Mouse (Mus musculus) olfactory bulb, adult 2 months (tissue): ENCODE data around the gene Atp6v0e. TPM values are rescaled to one million over a fixed set of nuclear protein-coding genes. Genes with fewer than 3 reads are reported as not detected.

Experiments
- H3K27ac ChIP-seq: fragments of 200-500 bp; 2 replicates; pipeline ENCODE4 v1.5.1; 2012; ENCODE audit warnings: low read depth, low read length; ENCODE audit not compliant: insufficient read depth
- H3K4me1 ChIP-seq: fragments of 200-500 bp; 2 replicates; pipeline ENCODE4 v1.6.1; 2012; ENCODE audit warnings: low read length; ENCODE audit not compliant: control insufficient read depth, insufficient read depth
- H3K4me3 ChIP-seq: fragments of 200-500 bp; 2 replicates; pipeline ENCODE4 v1.5.1; 2012; ENCODE audit warnings: mild to moderate bottlenecking, low read depth, low read length, moderate library complexity; ENCODE audit not compliant: insufficient read depth
- CTCF ChIP-seq: fragments of 200-500 bp; IDR thresholded peaks from 2 replicates; pipeline ENCODE4 v1.5.1; 2012; ENCODE audit warnings: low read depth, mild to moderate bottlenecking, low read length, moderate library complexity; ENCODE audit not compliant: insufficient read depth
- POLR2A ChIP-seq: fragments of 200-500 bp; IDR thresholded peaks from 2 replicates; pipeline ENCODE4 v1.6.1; 2012; ENCODE audit warnings: mild to moderate bottlenecking, low read depth, low read length, moderate library complexity; ENCODE audit not compliant: insufficient read depth
- WGBS: fragments of 180-500 bp; shearing (Covaris S2); methylation state at CpG from one replicate; pipeline ENCODE4 v1.1.7; 2018; 5-methylcytosine and 5-hydroxymethylcytosine counted together
- polyA plus RNA-seq: library from polyadenylated mRNA; stranded (reverse); fragments of >200 nt; gene quantifications from 2 replicates; pipeline ENCODE4 v1.2.4, GENCODE M21; 2012; ENCODE audit warnings: low replicate concordance; ENCODE audit not compliant: missing spikeins, insufficient read depth, insufficient read length

Gene Atp6v0e
- polyA plus RNA-seq, 1 experiment = not detected

- 69% methylated on average over 2 of the region's 2 CpGs for WGBS
- no peak for TF ChIP-seq CTCF
- TF ChIP-seq POLR2A = no peak
- Histone ChIP-seq H3K4me1 (peaks cover 32% of the 10 kb centered on the region), H3K27ac (0 out of 2 replicates have a peak overlapping the region, but pooled peaks have one; percentile 20), H3K4me3 (no peak overlapping the region)
Measured at GRCm38 (mm10) chr17:26689810-26690209, 26.8 kb downstream of the Atp6v0e start.

- H3K4me3 ChIP-seq = no peak overlapping the region
- no peak for TF ChIP-seq POLR2A
- no peak for TF ChIP-seq CTCF
- H3K27ac ChIP-seq = no peak overlapping the region
- H3K4me1 ChIP-seq = peaks cover 32% of the 10 kb centered on the region
- 64% methylated on average over 5 of the region's 5 CpGs for WGBS
Measured at GRCm38 (mm10) chr17:26690236-26690635, 27.2 kb downstream of the Atp6v0e start.

- Histone ChIP-seq H3K27ac (no peak overlapping the region), H3K4me1 (peaks cover 30% of the 10 kb centered on the region), H3K4me3 (no peak overlapping the region)
- TF ChIP-seq POLR2A = no peak
- TF ChIP-seq CTCF = no peak
- 74% methylated on average over 7 of the region's 7 CpGs for WGBS
Measured at GRCm38 (mm10) chr17:26691110-26691509, 28.1 kb downstream of the Atp6v0e start.

GRCm38 (mm10) chr17:26693424-26693823 is 30.4 kb downstream of the Atp6v0e start:
- TF ChIP-seq POLR2A = no peak
- TF ChIP-seq CTCF = no peak
- WGBS = 38% methylated on average over 7 of the region's 7 CpGs

GRCm38 (mm10) chr17:26694171-26694570 is 31.1 kb downstream of the Atp6v0e start:
- no peak for TF ChIP-seq CTCF
- TF ChIP-seq POLR2A = no peak
- peaks cover 20% of the 10 kb centered on the region for H3K4me1 ChIP-seq
- H3K27ac ChIP-seq = peak overlapping the region; percentile 50; the same call in 1 of the 2 replicates
- no peak overlapping the region for H3K4me3 ChIP-seq
- 48% methylated on average over 7 of the region's 7 CpGs for WGBS

More at GRCm38 (mm10) chr17:26693424-26693823, 30.4 kb downstream of the Atp6v0e start:
- no peak overlapping the region for H3K4me3 ChIP-seq
- peak overlapping the region; percentile 58 for H3K27ac ChIP-seq
- peaks cover 20% of the 10 kb centered on the region for H3K4me1 ChIP-seq

- 91% methylated on average over 3 of the region's 3 CpGs for WGBS
- no peak overlapping the region for H3K27ac ChIP-seq
- no peak overlapping the region for H3K4me3 ChIP-seq
- H3K4me1 ChIP-seq = peaks cover 13% of the 10 kb centered on the region
- no peak for TF ChIP-seq CTCF
- no peak for TF ChIP-seq POLR2A
Measured at GRCm38 (mm10) chr17:26695193-26695592, 32.2 kb downstream of the Atp6v0e start.

- WGBS = 93% methylated on average over 5 of the region's 5 CpGs
- no peak overlapping the region for H3K27ac ChIP-seq
- H3K4me1 ChIP-seq = peaks cover 7% of the 10 kb centered on the region
- TF ChIP-seq CTCF (no peak), POLR2A (no peak)
- no peak overlapping the region for H3K4me3 ChIP-seq
Measured at GRCm38 (mm10) chr17:26698846-26699245, 35.8 kb downstream of the Atp6v0e start.

GRCm38 (mm10) chr17:26699819-26700616 is 37.0 kb downstream of the Atp6v0e start:
- no peak overlapping the region for H3K4me3 ChIP-seq
- TF ChIP-seq POLR2A (no peak), CTCF (no peak)
- H3K4me1 ChIP-seq = peaks cover 6% of the 10 kb centered on the region; the same call in 1 of the 2 replicates
- no peak overlapping the region for H3K27ac ChIP-seq
- 90% methylated on average over 10 of the region's 10 CpGs for WGBS

GRCm38 (mm10) chr17:26701565-26701964 is 38.5 kb downstream of the Atp6v0e start:
- H3K27ac ChIP-seq = no peak overlapping the region
- WGBS = 76% methylated on average over 13 of the region's 13 CpGs

GRCm38 (mm10) chr17:26702621-26703020 is 39.6 kb downstream of the Atp6v0e start:
- no peak overlapping the region for H3K4me3 ChIP-seq
- TF ChIP-seq POLR2A (no peak), CTCF (no peak)
- peaks cover 6% of the 10 kb centered on the region; the same call in 1 of the 2 replicates for H3K4me1 ChIP-seq
- 89% methylated on average over 4 of the region's 4 CpGs for WGBS
- H3K27ac ChIP-seq = no peak overlapping the region

More at GRCm38 (mm10) chr17:26701565-26701964, 38.5 kb downstream of the Atp6v0e start:
- H3K4me3 ChIP-seq = no peak overlapping the region
- TF ChIP-seq POLR2A (no peak), CTCF (no peak)
- peaks cover 6% of the 10 kb centered on the region; the same call in 1 of the 2 replicates for H3K4me1 ChIP-seq
